Mouse (Mus musculus): ENCODE data around the gene Trmt10a. TPM values are rescaled to one million over a fixed set of nuclear protein-coding genes. Genes with fewer than 3 reads are reported as not detected.

The Trmt10a gene
- total RNA-seq, 2 experiments from 2014 or later, result 1.5 to 1.8 TPM

GRCm38 (mm10) chr3:138197093-138197492 lies 53.8 kb downstream of the Trmt10a start:
- DNase-seq, result peak; percentile 39

- DNase-seq, result no peak
Measured at GRCm38 (mm10) chr3:138197556-138197955, 54.3 kb downstream of the Trmt10a start.

GRCm38 (mm10) chr3:138197973-138198721 lies 54.9 kb downstream of the Trmt10a start:
- DNase-seq, result peak; percentile 52

- DNase-seq, result no peak
Measured at GRCm38 (mm10) chr3:138198722-138199068, 55.4 kb downstream of the Trmt10a start.

- DNase-seq, result no peak
Measured at GRCm38 (mm10) chr3:138208821-138209220, 65.6 kb downstream of the Trmt10a start.

Other genes with a start within 250 kb of the Trmt10a start
- gene Lamtor3, start 224.9 kb upstream of the Trmt10a start, total RNA-seq (2021), result 10 to 100 TPM; 48.5 to 55.8 TPM
- gene Dapp1, start 161.9 kb upstream of the Trmt10a start, total RNA-seq (2021), result 1 to 10 TPM in 1 of 2 experiments, under 1 TPM in 1; 0.84 to 1.3 TPM
- gene 1110002E22Rik, start 78.4 kb upstream of the Trmt10a start, total RNA-seq (2021), result 100 to 1,000 TPM; 158 to 162 TPM
- gene Gm5105, start 76.1 kb upstream of the Trmt10a start, total RNA-seq (2021), result 1 to 10 TPM; 1.2 to 2.0 TPM
- 1 to 10 TPM; 1.8 TPM for gene Mttp, start 1.5 kb downstream of the Trmt10a start, total RNA-seq (2021)
- gene 4930579F01Rik, start 50.4 kb downstream of the Trmt10a start, total RNA-seq (2021), result not detected
- gene Adh7, start 74.3 kb downstream of the Trmt10a start, total RNA-seq (2021), result 1 to 10 TPM in 1 of 2 experiments, under 1 TPM in 1; 0.23 to 1.5 TPM
- gene Adh1, start 117.5 kb downstream of the Trmt10a start, total RNA-seq (2021), result 10 to 100 TPM; 25.2 to 50.3 TPM
- gene Adh6a, start 169.8 kb downstream of the Trmt10a start, total RNA-seq (2021), result not detected
- not detected for gene Adh6b, start 198.3 kb downstream of the Trmt10a start, total RNA-seq (2021)

All from gastrocnemius, postnatal 25 days (tissue).